Mouse (Mus musculus) c-Kit-positive CD71-positive TER-119-positive erythroid progenitor cells, embryonic 14.5 days (primary cell): ENCODE results near the gene Tnfaip2.

ENCODE experiments used
- DNase-seq: peaks from one replicate; pipeline ENCODE4 v3.0.0-alpha.2; 2013; ENCODE audit warnings: low spot score

Tnfaip2 gene

GRCm38 (mm10) chr12:111445890-111446613 lies 3.8 kb downstream of the Tnfaip2 start:
- DNase-seq: no peak

- DNase-seq: no peak
These were observed 4.5 kb downstream of the Tnfaip2 start for GRCm38 (mm10) chr12:111446745-111447144.

GRCm38 (mm10) chr12:111447350-111447749 lies 5.1 kb downstream of the Tnfaip2 start:
- DNase-seq: no peak

GRCm38 (mm10) chr12:111447898-111448760 lies 5.9 kb downstream of the Tnfaip2 start:
- DNase-seq: no peak

- DNase-seq: no peak
These were observed 6.8 kb downstream of the Tnfaip2 start for GRCm38 (mm10) chr12:111448931-111449705.

- no peak for DNase-seq
These were observed 8.1 kb downstream of the Tnfaip2 start for GRCm38 (mm10) chr12:111450359-111450758.

GRCm38 (mm10) chr12:111451561-111451960 lies 9.3 kb downstream of the Tnfaip2 start:
- DNase-seq: no peak

- DNase-seq: no peak
These were observed 11.8 kb downstream of the Tnfaip2 start for GRCm38 (mm10) chr12:111454021-111454420.

- DNase-seq: no peak
These were observed 12.4 kb downstream of the Tnfaip2 start for GRCm38 (mm10) chr12:111454543-111455280.

- no peak for DNase-seq
These were observed 13.1 kb downstream of the Tnfaip2 start for GRCm38 (mm10) chr12:111455311-111455846.

GRCm38 (mm10) chr12:111455860-111456259 lies 13.6 kb downstream of the Tnfaip2 start:
- DNase-seq: no peak

GRCm38 (mm10) chr12:111457742-111458141 lies 15.5 kb downstream of the Tnfaip2 start:
- DNase-seq: no peak

- DNase-seq: no peak
These were observed 21.3 kb downstream of the Tnfaip2 start for GRCm38 (mm10) chr12:111463570-111463969.

- no peak for DNase-seq
These were observed 24.1 kb downstream of the Tnfaip2 start for GRCm38 (mm10) chr12:111466369-111466768.

GRCm38 (mm10) chr12:111468206-111468605 lies 25.9 kb downstream of the Tnfaip2 start:
- DNase-seq: no peak

GRCm38 (mm10) chr12:111469507-111469906 lies 27.2 kb downstream of the Tnfaip2 start:
- DNase-seq: peak; percentile 70

GRCm38 (mm10) chr12:111471119-111471518 lies 28.9 kb downstream of the Tnfaip2 start:
- no peak for DNase-seq

GRCm38 (mm10) chr12:111471721-111472120 lies 29.5 kb downstream of the Tnfaip2 start:
- no peak for DNase-seq

GRCm38 (mm10) chr12:111472886-111473285 lies 30.6 kb downstream of the Tnfaip2 start:
- no peak for DNase-seq

- no peak for DNase-seq
These were observed 32.1 kb downstream of the Tnfaip2 start for GRCm38 (mm10) chr12:111474384-111474783.

- no peak for DNase-seq
These were observed 32.8 kb downstream of the Tnfaip2 start for GRCm38 (mm10) chr12:111474893-111475643.
